Mouse (Mus musculus) bone marrow, adult 2 months (tissue): ENCODE data around the gene Cbll1.

Experiments
- CTCF ChIP-seq: fragments of 200-500 bp; IDR thresholded peaks from 2 replicates; pipeline ENCODE4 v1.5.1; 2011; ENCODE audit warnings: low read length, control low read depth; ENCODE audit not compliant: control insufficient read depth, insufficient read depth
- POLR2A ChIP-seq: fragments of 200-500 bp; IDR thresholded peaks from 2 replicates; pipeline ENCODE4 v1.6.1; 2011; ENCODE audit warnings: low read depth, mild to moderate bottlenecking, control low read depth, low read length, borderline replicate concordance; ENCODE audit not compliant: control insufficient read depth

DNA sequence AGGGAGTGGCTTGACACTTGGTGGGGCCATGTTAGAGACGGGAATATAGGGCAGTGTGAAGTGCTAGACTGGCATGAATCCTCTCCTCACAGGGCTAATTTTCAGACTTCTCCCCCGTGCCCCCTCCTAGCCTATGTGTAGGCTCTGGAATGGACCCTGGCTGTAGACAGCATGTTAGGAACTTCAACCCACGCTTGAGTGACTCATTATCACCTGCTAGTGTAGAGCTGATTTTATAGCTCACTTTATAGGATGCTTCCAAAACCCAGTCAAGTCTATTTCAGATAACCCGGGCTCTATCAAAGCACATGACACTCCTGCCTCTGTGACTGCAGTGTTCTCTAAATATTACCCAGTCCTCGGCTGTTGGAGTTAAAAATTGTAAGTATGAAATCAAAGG lies 42.1 kb upstream of the Cbll1 start:
- TF ChIP-seq CTCF (no peak), POLR2A (no peak)
